In the genomic region with DNA sequence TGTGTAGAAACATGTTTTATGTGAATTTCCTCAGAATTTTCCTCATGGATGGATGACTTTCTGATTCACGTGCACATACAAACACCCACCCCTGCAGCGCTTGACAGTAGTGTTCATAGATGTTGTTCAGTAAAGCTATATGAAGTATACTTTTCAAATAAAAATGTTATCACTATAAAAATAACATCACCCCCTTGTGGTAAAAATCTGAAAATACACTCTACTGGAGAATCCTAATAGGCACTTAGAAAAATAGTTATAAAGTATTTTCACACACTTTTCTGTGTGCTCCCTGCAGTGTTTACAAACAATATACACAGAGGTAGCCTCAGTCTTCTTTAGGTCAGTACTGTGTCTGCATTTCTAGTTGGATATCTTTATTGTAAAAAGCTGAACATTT, we compare ENCODE assay signal across 15 mouse cellular contexts. TPM values are rescaled to one million over a fixed set of nuclear protein-coding genes. Genes with fewer than 3 reads are reported as not detected.
A peak's percentile ranks its signal among the peaks of the same experiment; 100 is the strongest.
DNase-seq lines count a peak whose midpoint lies in the region; ATAC-seq and TF ChIP-seq lines count a peak whose summit lies in the region.
"Had no signal": no experiment of that assay in that cellular context is flagged by ENCODE, and none has a peak within 500 bp of the region (broad histone marks: within the 10 kb centered on the region; RNA-seq: fewer than 3 reads in every experiment).

No protein-coding gene starts in this region.

- no peaks in the 10 kb centered on the region for H3K4me1 ChIP-seq in kidney, postnatal 0 days (replicated peaks; ENCODE audit: insufficient read depth, low read length)
- H3K4me1 ChIP-seq: heart, embryonic 15.5 days had no signal

- no peak for ATAC-seq in CD4-positive, CD25-positive, alpha-beta regulatory T cell, adult 4 months
- ATAC-seq in kidney, postnatal 0 days (replicated peaks; ENCODE audit: low FRiP score, low read depth), result no peak
- no peak for ATAC-seq in megakaryocyte, adult 5-6 weeks (ENCODE audit: poor library complexity, severe bottlenecking)
- no peak for ATAC-seq in monocyte, adult 5-6 weeks (replicated peaks; ENCODE audit: insufficient number of reproducible peaks, low FRiP score, low TSS enrichment, poor library complexity, severe bottlenecking)
- ATAC-seq: midbrain, embryonic 16.5 days had no signal

- no peak overlapping the region for H3K4me2 ChIP-seq in kidney, postnatal 0 days (ENCODE audit: low read length)
- H3K4me2 ChIP-seq: heart, embryonic 15.5 days had no signal

- H3K4me3 ChIP-seq in kidney, postnatal 0 days (replicated peaks; ENCODE audit: low read depth, low read length), result no peak overlapping the region
- H3K4me3 ChIP-seq: heart, embryonic 15.5 days had no signal

- H3K36me3 ChIP-seq in kidney, postnatal 0 days (ENCODE audit: insufficient read depth, low read length), result no peaks in the 10 kb centered on the region
- H3K36me3 ChIP-seq: heart, embryonic 15.5 days had no signal

- WGBS in kidney, postnatal 0 days, result 88% methylated on average over 2 of the region's 2 CpGs

- DNase-seq in CD4-positive, CD25-positive, alpha-beta regulatory T cell, adult 2 months (ENCODE audit: low read depth, low spot score), result peak; percentile 9
- peak; percentile 27 for DNase-seq in kidney, postnatal 0 days (ENCODE audit: low spot score)
- no peak for DNase-seq in kidney, postnatal 25 days
- peak; percentile 27 for DNase-seq in thymus, postnatal 0 days (ENCODE audit: low spot score)
- no peak for DNase-seq in thymus, postnatal 14 days
- DNase-seq: cerebellum, adult 9-10 months; kidney, adult 9 months; liver; lung, postnatal 14 days; thymus, adult 18-20 months had no signal

- H3K27ac ChIP-seq in kidney, postnatal 0 days, result no peak overlapping the region
- H3K27ac ChIP-seq: heart, embryonic 15.5 days had no signal

- H3K27me3 ChIP-seq in kidney, postnatal 0 days (ENCODE audit: insufficient read depth, low read length), result no peaks in the 10 kb centered on the region
- H3K27me3 ChIP-seq: heart, embryonic 15.5 days had no signal

- TF ChIP-seq CTCF in kidney, postnatal 0 days (IDR thresholded peaks at IDR 0.05; ENCODE audit: low read depth), result peak; percentile 51

- no peak overlapping the region for H3K9ac ChIP-seq in kidney, postnatal 0 days (ENCODE audit: low read depth, low read length)
- H3K9ac ChIP-seq: heart, embryonic 15.5 days had no signal

- no peaks in the 10 kb centered on the region for H3K9me3 ChIP-seq in kidney, postnatal 0 days (replicated peaks; ENCODE audit: low read length)
- H3K9me3 ChIP-seq: heart, embryonic 15.5 days had no signal

RNA-seq across cellular contexts. Expression of a gene that starts 57.9 kb away (rescaled TPM):
- 10 to 100 TPM; 52.9 to 53.8 TPM for polyA plus RNA-seq in CD4-positive, CD25-positive, alpha-beta regulatory T cell, adult 4 months (2017; shearing (Covaris generic))
- 28.0 and 28.4 TPM in 2 replicates for polyA plus RNA-seq in kidney, postnatal 0 days (2015; fragmentation: Nextera tagmentation; extraction: Ambion mirVana)
- 35.5 and 38.7 TPM in 2 replicates for polyA plus RNA-seq in thymus, postnatal 0 days (2015; fragmentation: Nextera tagmentation; extraction: Ambion mirVana)
- total RNA-seq in megakaryocyte, adult 5-6 weeks (2015), result 41.4 and 43.4 TPM in 2 replicates
- total RNA-seq in megakaryocyte, adult 5-6 weeks (2017), result 26.5 and 28.9 TPM in 2 replicates
- 29.1 to 53.9 TPM (median 29.5 TPM) in 3 replicates for total RNA-seq in monocyte, adult 5-6 weeks (2017)

RNA-seq across cellular contexts. Expression of a gene that starts 58.5 kb away (rescaled TPM):
- polyA plus RNA-seq in CD4-positive, CD25-positive, alpha-beta regulatory T cell, adult 4 months (2017; shearing (Covaris generic)), result 10 to 100 TPM; 12.1 to 16.7 TPM
- 29.3 and 33.5 TPM in 2 replicates for polyA plus RNA-seq in kidney, postnatal 0 days (2015; fragmentation: Nextera tagmentation; extraction: Ambion mirVana)
- 50.0 and 52.6 TPM in 2 replicates for polyA plus RNA-seq in thymus, postnatal 0 days (2015; fragmentation: Nextera tagmentation; extraction: Ambion mirVana)
- 38.2 and 49.1 TPM in 2 replicates for total RNA-seq in megakaryocyte, adult 5-6 weeks (2015)
- 101 and 103 TPM in 2 replicates for total RNA-seq in megakaryocyte, adult 5-6 weeks (2017)
- 66.6 to 127 TPM (median 91.7 TPM) in 3 replicates for total RNA-seq in monocyte, adult 5-6 weeks (2017)

Comparison
In these comparisons a context has a peak if more than half of its experiments do, and no peak if none do; other contexts are left out.
1. DNase-seq: peak in CD4-positive, CD25-positive, alpha-beta regulatory T cell, adult 2 months (single experiment), kidney, postnatal 0 days (single experiment) and thymus, postnatal 0 days (single experiment); none in kidney, postnatal 25 days (0 of 2) and thymus, postnatal 14 days (single experiment).